Mouse (Mus musculus) lung, embryonic 14.5 days (tissue): ENCODE results near the gene Cers2. TPM values are rescaled to one million over a fixed set of nuclear protein-coding genes. Genes with fewer than 3 reads are reported as not detected.

Experiments
- ATAC-seq: fragments of 200-750 bp; cut with Nextera tagmentation; 2 replicates; pipeline ENCODE4 v1.8.0; 2017; ENCODE audit warnings: mild to moderate bottlenecking, moderate TSS enrichment, moderate library complexity; ENCODE audit not compliant: insufficient read depth
- DNase-seq: peaks from one replicate; pipeline ENCODE4 v3.0.0-alpha.2; 2015
- H3K27ac ChIP-seq: fragments of 300-500 bp; sonication (generic); 2 replicates; pipeline ENCODE4 v1.5.1; 2014; ENCODE audit warnings: low read depth, mild to moderate bottlenecking, moderate library complexity
- H3K27me3 ChIP-seq: fragments of 300-500 bp; sonication (generic); 2 replicates; pipeline ENCODE4 v1.6.1; 2014; ENCODE audit warnings: low read length, control low read depth; ENCODE audit not compliant: insufficient read depth
- H3K36me3 ChIP-seq: fragments of 300-500 bp; sonication (generic); 2 replicates; pipeline ENCODE4 v1.6.1; 2014; ENCODE audit warnings: control low read depth; ENCODE audit not compliant: insufficient read depth
- H3K4me1 ChIP-seq: fragments of 300-500 bp; sonication (generic); 2 replicates; pipeline ENCODE4 v1.6.1; 2014; ENCODE audit warnings: antibody characterized with exemption, control low read depth; ENCODE audit not compliant: insufficient read depth
- H3K4me2 ChIP-seq: fragments of 300-500 bp; sonication (generic); 2 replicates; pipeline ENCODE4 v1.6.1; 2014; ENCODE audit warnings: mild to moderate bottlenecking
- H3K4me3 ChIP-seq: fragments of 300-500 bp; sonication (generic); 2 replicates; pipeline ENCODE4 v1.5.1; 2014; ENCODE audit warnings: low read depth, low read length
- H3K9ac ChIP-seq: fragments of 300-500 bp; sonication (generic); 2 replicates; pipeline ENCODE4 v1.6.1; 2014
- H3K9me3 ChIP-seq: fragments of 300-500 bp; sonication (generic); 2 replicates; pipeline ENCODE4 v1.6.1; 2016; ENCODE audit warnings: low read depth, low read length, control low read depth
- CTCF ChIP-seq: IDR thresholded peaks from 2 replicates; pipeline ENCODE4 v1.5.1; 2016; ENCODE audit warnings: antibody characterized with exemption, low read depth
- WGBS: fragments of 180-500 bp; shearing (Covaris S2); extraction: QIAGEN DNeasy Blood & Tissue Kit; methylation state at CpG from one replicate; pipeline ENCODE4 v1.1.7; 2014; 5-methylcytosine and 5-hydroxymethylcytosine counted together
- polyA plus RNA-seq: library from polyadenylated mRNA; unstranded; fragments of >200 nt; fragmentation: Nextera tagmentation; extraction: Ambion mirVana; gene quantifications from 2 replicates; pipeline ENCODE4 v1.2.1, GENCODE M21; 2014

Gene Cers2
- polyA plus RNA-seq, 1 experiment from 2014 or later: 185 TPM

DNA sequence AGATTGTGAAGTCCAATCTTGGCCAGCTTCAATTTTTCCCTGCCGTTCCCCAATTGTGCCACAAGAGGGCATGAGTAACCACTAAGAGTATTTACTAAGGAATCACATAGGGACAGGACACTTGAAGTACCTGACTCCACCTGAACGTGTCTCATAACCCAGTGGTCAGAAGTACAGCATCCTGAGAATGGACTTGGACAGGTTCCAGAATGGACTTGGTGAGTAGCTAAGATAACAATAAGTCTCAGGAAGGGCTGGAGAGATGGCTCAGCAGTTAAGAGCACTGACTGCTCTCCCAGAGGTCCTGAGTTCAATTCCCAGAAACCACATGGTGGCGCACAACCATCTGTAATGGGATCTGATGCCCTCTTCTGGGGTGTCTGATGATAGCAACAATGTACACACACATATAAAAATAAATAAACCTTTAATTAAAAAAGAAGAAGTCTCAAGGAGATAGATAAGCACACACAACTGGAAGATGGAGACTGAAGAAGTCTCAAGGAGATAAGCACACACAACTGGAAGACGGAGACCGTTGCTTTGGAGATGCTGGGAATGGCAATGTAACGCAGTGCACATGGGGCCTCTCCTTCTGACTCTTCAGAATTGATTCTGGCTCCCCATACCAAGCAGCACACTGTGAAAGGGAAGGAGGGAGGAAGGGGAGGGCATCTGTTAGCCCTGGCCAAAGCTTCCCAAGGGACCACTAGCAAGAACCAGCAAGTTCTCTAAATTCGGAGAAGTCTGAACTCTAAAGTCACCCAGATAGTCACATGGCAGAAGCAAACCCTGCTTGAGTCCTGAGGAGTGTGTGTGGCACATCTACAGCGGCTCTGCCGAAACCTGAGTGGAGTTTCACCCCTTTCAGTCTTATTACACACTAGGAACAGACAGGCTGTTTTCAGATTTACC lies 3.4 kb upstream of the Cers2 start:
- DNase-seq: peak; percentile 90
- TF ChIP-seq CTCF: peak; percentile 75
- 59% methylated on average over 9 of the region's 9 CpGs for WGBS

DNA sequence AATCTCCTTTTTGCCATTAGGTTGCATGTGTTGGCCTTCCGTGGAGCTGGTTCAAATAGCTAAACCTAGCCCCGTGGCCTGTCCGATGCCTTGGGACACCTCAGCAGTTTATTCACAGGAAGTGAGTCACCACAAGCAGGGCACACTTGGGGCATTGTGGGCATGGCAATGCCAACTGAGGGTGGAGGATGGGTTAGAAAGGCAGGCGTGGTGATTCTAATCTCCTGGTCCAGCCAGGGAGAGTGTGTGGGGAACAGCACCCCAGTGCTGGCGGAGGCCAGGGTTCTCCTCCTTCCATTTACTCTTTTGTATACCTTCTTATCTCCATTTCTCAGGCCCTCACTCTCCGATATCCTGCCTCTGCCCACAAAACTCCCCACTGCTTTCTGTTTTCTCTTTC lies 2.0 kb upstream of the Cers2 start:
- no peak overlapping the region for H3K4me3 ChIP-seq
- no peaks in the 10 kb centered on the region for H3K9me3 ChIP-seq
- ATAC-seq (no peak), DNase-seq (no peak)
- 61% methylated on average over 6 of the region's 6 CpGs for WGBS
- H3K36me3 ChIP-seq: no peaks in the 10 kb centered on the region
- H3K4me1 ChIP-seq: peaks cover 9% of the 10 kb centered on the region; the same call in 1 of the 2 replicates
- H3K4me2 ChIP-seq: no peak overlapping the region
- no peaks in the 10 kb centered on the region for H3K27me3 ChIP-seq
- no peak overlapping the region for H3K9ac ChIP-seq
- no peak overlapping the region for H3K27ac ChIP-seq
- TF ChIP-seq CTCF: no peak

More for the DNA sequence above, 3.4 kb upstream of the Cers2 start:
- 0 out of 2 replicates have a peak, but pooled peaks cover under 1% of the 10 kb centered on the region for H3K4me1 ChIP-seq
- no peak for ATAC-seq
- no peaks in the 10 kb centered on the region for H3K36me3 ChIP-seq
- no peak overlapping the region for H3K4me3 ChIP-seq
- no peak overlapping the region for H3K9ac ChIP-seq
- H3K4me2 ChIP-seq: no peak overlapping the region
- no peak overlapping the region for H3K27ac ChIP-seq
- no peaks in the 10 kb centered on the region for H3K27me3 ChIP-seq
- H3K9me3 ChIP-seq: no peaks in the 10 kb centered on the region

DNA sequence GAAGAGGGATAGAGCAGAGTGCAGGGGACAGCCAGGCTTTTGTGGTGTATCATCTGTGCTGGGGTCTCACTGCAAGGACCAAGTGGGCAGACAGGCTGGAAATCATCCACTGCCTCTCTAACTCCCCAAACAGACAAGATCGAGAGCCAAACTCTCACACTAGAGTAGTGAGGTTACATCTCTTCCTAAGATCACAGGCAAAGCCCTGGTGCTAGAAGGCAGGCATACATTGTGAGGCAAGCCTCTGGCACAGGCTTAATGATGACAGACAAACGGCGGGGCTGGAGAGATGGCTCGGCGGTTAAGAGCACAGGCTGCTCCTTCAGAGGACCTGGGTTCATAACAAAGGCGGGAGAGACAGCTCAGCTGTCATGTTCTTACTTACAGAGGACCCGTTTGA lies 1.1 kb upstream of the Cers2 start:
- no peak for ATAC-seq
- 37% methylated on average over 7 of the region's 7 CpGs for WGBS
- Histone ChIP-seq H3K27me3 (no peaks in the 10 kb centered on the region), H3K4me2 (no peak overlapping the region), H3K4me3 (no peak overlapping the region), H3K27ac (no peak overlapping the region), H3K9me3 (no peaks in the 10 kb centered on the region), H3K9ac (no peak overlapping the region), H3K36me3 (no peaks in the 10 kb centered on the region), H3K4me1 (peaks cover 13% of the 10 kb centered on the region; the same call in 1 of the 2 replicates)
- peak; percentile 13 for DNase-seq
- TF ChIP-seq CTCF: no peak

DNA sequence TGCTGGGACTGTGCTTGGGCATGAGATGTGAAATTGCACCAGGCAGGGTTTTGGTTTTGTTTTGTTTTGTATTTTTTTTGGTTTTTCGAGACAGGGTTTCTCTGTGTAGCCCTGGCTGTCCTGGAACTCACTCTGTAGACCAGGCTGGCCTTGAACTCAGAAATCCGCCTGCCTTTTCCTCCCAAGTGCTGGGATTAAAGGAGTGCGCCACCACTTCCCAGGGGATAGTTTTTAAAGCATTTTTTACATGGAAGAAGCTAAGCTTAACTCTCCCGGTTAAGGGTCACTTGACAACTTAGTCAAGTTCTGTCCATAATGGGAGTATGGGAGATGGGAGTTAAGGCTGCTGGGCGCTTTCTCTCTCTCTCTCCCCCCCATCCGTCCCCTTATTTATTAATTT lies 516 bp upstream of the Cers2 start:
- 65% methylated on average over 6 of the region's 6 CpGs for WGBS
- TF ChIP-seq CTCF: no peak
- Histone ChIP-seq H3K27me3 (no peaks in the 10 kb centered on the region), H3K4me3 (peak overlapping the region; percentile 94; the same call in 1 of the 2 replicates), H3K9ac (peak overlapping the region; percentile 99; the same call in 1 of the 2 replicates), H3K4me1 (peaks cover 18% of the 10 kb centered on the region; the same call in 1 of the 2 replicates), H3K4me2 (peak overlapping the region; percentile 92), H3K36me3 (0 out of 2 replicates have a peak, but pooled peaks cover 1% of the 10 kb centered on the region), H3K9me3 (no peaks in the 10 kb centered on the region), H3K27ac (no peak overlapping the region)
- DNase-seq (no peak), ATAC-seq (no peak)

DNA sequence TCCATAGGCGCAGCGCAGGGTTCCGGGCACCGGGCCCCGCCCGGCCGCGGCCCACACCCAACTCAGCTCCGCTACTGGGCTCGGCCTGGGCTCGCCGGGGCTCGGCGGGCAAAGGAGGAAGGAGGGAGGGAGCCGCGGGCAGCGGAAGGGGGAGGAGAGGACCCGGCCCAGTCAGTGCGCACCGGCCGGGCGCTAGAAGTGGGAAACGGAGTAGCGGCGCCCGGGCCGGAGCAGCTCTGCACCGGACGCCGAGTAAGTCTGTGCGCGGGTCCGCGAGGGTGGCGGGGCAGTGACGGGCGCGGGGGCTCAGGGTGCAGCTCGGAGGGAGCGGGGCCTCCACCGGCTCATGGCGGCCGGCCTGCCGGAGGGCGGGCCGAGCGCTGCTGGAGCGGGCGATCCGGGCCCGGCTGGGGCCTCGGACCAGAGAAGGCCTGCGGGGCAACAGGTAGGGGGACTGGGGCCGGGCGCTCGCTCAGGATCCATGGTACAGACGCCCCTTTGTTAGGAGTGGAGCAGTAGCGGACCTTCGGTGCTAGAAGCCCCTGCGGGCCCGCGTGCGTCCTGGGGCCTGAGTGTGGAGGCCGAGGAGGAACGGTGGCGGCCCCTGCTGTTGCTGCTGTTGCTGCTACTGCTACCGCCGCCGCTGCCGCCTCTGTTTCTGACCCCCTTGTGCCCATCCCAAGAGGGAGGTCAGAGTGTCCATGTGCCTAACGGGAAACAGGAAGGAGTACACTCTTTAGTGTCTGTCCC lies 678 bp downstream of the Cers2 start:
- peak overlapping the region; percentile 94 for H3K4me3 ChIP-seq
- ATAC-seq: peak; percentile 94
- H3K36me3 ChIP-seq: peaks cover 9% of the 10 kb centered on the region
- H3K9ac ChIP-seq: peak overlapping the region; percentile 99
- TF ChIP-seq CTCF: peak; percentile 65
- peak overlapping the region; percentile 90 for H3K27ac ChIP-seq
- no peaks in the 10 kb centered on the region for H3K27me3 ChIP-seq
- no peaks in the 10 kb centered on the region for H3K9me3 ChIP-seq
- peak; percentile 94 for DNase-seq
- peaks cover 20% of the 10 kb centered on the region; the same call in 1 of the 2 replicates for H3K4me1 ChIP-seq
- peak overlapping the region; percentile 92 for H3K4me2 ChIP-seq
- WGBS: under 1% methylated on average over 69 of the region's 71 CpGs

DNA sequence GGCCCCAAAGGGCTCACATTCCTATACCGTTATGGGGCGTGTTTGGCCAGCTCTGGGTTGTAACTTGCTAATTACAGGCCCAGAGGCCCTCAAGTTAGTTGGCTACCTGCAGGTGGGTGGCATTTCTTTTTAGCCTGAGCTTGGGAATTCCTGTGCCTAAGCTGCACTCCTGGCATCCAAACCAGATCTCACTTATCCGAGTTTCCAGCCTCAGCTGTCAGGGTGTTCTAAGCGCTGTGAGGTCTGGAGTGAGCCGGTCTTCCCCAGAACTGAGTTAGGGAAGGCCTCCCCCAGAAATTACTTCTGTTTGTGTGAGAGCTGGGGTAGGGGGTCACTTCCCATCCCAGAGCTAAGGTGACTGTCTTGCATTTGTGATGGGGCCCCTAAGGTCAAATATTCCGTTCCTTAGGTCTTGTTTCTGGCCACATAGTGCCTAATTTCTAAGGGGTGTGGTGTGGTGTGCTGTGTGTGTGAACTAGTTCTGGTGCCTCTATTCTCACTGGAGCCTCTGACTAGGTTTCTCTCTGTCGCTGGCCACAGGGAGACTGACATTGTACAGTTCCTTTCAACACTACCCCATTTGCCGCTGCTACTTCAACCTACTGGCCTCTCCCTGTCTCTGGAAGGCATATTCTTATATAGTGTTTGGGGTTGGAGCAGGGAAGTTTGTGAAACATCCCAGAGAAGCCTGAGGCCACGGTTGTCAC lies 1.4 kb downstream of the Cers2 start:
- Histone ChIP-seq H3K4me1 (peaks cover 20% of the 10 kb centered on the region; the same call in 1 of the 2 replicates), H3K27me3 (no peaks in the 10 kb centered on the region), H3K36me3 (peaks cover 16% of the 10 kb centered on the region), H3K9me3 (no peaks in the 10 kb centered on the region), H3K27ac (peak overlapping the region; percentile 90), H3K9ac (peak overlapping the region; percentile 99), H3K4me2 (peak overlapping the region; percentile 92), H3K4me3 (peak overlapping the region; percentile 94)
- DNase-seq (no peak), ATAC-seq (no peak)
- no peak for TF ChIP-seq CTCF
- WGBS: 10% methylated on average over 9 of the region's 9 CpGs
